Mouse (Mus musculus) embryo, embryonic 10 days (tissue): ENCODE results near the gene Nckap5.
"Not testable (repeated sequence)": the region's sequence is repeated elsewhere in the genome, so short reads cannot be mapped to it uniquely, and the experiment has no call there.

Source experiments
- DNase-seq: peaks from one replicate; pipeline ENCODE4 v3.0.0-alpha.2; 2015; ENCODE audit warnings: low spot score

The Nckap5 gene

DNA sequence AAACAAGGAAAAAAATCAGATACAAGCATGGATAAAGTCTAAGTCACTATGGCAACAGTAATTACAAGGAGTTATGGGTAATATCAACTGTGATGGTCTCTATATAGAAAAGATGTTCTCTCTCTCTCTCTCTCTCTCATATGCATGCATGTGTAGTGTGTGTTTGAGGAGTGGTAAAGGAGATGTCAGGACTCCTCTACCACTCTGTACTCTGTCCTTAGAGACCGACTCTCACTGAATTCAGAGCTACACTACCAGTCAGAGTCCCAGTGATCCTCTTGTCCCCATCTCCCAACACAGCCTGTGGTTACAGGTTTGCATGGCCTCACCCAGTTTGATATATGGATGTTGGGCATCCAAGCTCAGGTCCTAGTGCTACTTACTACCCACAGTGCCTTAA is 662.0 kb downstream of the Nckap5 start:
- no peak for DNase-seq

DNA sequence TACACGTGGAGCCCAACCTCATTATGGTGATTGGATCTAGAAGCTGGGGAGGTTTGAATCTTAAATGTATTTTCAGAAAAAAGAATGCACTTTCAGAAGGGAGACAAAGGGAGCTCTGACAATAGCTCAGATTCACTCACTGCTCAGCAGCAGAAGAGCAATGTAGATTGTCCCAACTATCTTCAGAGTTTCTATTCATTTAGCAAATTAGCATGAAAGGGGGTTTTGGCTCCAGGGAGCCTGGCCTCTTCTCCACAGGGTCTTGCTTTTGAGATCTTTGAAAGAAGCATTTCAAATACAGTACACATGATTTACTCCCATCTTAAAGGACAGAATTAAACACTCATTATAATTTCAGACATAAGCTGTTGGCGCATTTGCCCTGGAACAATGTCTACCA is 662.5 kb downstream of the Nckap5 start:
- DNase-seq, result no peak

DNA sequence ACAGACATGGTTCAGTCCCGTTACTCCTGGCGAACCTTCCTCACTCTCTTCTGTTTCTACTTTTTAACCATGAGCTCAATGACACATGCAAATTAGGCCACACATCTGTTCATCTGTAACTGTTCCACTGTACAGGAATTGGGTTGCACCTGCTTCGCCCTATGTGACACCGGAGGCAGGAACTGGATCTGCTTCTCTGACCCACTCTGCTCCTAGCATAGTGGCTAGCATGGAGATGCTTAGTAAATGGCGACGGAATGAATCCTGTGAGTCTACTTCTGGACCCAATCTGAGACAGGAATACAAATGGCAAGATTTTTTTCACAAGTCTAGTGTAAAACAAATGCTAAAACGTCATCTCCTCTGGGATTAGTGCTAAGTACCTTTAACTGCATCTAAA is 663.1 kb downstream of the Nckap5 start:
- DNase-seq, result no peak

DNA sequence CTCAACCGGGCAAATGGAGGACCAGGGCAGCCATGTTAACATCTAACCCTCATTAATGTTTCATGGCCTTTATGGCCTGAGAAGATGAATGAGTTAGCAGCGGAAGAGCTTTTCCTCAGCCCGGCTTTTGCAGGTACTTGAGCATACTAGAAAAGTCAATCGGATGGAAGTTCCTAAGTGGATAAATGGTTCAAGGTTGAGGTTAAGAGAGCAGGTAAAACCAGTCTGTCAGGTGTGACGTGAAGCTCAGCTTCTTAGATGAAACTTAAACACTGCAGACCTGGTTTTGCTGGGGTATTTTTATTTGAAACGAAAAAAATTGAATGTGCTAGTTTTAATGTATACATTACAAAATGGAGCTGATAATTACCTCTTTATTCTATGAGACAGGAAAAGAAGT is 671.3 kb downstream of the Nckap5 start:
- DNase-seq, result no peak

DNA sequence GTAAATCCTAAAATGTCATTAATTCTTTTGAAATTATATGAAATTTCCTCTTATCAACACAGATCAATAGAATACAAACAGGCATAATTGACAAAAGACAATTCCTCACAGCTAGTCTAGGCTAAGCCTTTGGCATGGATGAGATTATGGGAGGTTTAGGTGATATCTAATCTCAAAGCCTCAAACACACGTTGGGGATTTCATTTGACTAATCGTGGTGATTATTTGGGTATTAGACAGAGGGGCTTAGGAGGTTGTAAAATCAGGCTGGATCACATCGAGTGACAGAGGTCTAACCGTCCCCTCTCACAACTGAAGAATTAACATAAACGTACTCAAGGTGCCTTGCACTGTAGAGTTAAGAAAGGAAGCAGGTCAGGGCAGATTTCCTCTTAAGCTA is 674.8 kb downstream of the Nckap5 start:
- DNase-seq, result no peak

DNA sequence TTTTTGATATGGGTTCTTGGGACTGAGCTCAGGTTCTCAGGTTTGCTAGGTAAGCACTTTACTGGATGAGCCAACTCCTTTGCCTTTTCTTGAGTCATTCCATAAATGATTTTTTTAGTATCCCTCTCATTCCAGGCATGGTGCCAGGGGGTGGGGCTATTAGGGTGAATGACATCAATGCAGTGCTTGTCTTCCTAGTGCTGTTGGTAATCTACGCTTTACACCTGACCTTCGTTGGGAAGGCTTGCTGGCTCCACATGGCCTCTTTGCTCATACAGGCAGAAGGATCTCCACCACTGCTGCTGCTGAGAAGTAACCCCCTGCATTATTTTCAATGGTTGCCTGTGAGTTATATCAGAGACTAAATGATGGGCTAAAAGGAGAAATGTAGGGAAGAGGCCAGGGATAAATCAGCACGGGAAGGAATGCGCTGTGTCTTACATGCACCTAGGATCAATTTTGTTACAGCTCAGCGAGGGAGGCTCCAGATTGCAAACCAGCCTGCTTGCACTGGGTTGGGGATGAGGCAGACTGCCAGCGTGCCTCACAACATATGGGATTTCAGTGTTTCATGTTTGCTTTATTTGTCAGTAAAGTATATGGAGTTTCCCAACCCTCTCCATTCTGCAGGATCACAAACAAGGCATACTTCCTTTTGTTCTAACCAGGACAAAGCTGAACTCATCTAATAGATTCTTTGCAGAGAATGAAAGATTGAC is 676.9 kb downstream of the Nckap5 start:
- no peak for DNase-seq

DNA sequence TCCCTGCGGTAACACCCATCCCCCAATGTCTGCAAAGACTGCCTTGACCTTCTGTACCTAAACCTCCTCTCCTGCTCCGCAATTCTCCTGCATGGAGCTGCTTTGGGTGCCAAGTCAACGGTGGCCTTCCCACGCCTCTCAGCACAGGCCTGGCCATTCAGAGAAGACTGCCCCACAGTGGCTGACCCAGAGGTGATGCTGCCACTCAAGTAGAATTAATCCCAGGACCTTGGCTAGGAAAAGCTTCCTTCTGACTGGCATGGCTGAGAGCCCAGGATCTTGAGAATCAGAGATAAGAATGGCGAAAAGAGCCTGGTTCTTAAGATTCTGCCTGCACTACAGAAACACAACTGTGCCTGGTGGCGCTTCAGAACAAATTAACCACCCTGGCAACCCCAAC is 678.4 kb downstream of the Nckap5 start:
- DNase-seq, result no peak

DNA sequence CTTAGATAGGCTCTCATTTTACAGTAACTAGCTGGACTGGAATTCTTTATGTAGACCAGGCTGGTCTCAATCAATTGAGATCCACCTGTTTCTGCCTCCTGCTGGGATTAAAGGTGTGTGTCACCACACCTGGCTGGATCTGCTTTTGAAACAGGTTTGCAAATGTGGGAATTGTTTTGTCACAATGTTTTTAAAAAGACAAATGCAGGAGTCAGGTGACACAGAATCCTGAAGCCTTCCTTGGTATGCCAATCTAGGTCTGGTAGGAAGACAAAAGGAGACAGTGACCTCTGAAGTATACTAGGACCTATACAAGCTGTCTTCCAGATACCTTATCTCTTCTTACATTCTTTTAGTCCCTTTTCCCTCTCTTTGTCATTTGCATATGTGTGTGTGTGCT is 680.6 kb downstream of the Nckap5 start:
- no peak for DNase-seq

DNA sequence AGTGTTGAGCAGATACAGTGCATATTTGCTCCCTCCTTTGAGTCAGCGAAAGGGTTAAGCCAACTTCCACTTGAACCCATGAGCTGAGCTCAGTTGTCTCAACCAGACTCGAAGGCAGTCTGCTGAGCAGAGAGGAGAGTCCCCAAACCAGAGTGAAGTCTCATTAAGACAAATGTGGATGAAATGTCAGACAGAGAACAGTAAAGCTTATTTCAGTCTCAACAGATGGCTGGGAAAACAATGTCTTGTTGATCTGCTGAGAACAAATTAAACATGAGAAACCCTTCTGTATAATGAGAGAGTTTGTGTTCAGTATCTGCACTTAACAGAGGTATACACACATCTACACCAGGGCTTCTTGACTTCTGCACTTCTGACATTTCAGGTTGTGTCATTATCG is 694.9 kb downstream of the Nckap5 start:
- no peak for DNase-seq

DNA sequence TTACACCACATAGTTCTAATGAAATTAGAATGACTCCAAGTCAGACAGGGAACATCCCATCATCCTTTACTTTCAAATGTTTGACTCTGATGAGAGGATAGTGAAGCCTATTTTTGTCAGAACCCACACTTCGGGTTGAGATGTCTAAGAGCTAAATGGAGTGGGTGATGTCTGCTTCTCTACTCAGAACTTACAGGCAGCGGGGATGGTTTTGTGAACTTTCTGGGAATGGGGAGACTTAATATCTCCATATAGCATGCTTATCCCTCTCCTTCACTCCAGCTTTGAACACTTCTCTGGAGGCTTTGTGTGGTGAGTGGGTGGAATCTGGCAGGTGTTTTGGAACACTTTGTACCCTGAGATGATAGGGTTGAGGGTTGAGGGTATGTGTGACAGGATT is 698.3 kb downstream of the Nckap5 start:
- DNase-seq, result no peak

DNA sequence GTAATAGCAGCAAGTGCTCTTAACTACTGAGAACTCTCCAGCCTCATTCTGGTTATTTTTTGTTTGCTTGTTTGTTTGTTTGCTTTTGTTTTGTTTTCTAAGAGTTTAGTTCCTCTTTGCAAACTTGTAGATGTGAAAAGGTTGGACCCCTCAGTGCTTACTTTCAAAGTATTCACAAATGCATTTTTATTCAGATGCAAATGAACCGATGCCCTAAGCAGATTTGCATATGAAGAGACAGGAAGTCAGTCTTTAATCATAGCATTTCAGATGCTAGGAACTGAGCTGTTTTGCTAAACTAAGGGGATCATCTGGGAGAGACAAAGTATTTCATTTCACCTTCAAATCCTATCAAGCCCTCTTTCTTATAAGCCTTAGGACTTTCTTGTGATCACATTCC is 701.5 kb downstream of the Nckap5 start:
- DNase-seq, result no peak

DNA sequence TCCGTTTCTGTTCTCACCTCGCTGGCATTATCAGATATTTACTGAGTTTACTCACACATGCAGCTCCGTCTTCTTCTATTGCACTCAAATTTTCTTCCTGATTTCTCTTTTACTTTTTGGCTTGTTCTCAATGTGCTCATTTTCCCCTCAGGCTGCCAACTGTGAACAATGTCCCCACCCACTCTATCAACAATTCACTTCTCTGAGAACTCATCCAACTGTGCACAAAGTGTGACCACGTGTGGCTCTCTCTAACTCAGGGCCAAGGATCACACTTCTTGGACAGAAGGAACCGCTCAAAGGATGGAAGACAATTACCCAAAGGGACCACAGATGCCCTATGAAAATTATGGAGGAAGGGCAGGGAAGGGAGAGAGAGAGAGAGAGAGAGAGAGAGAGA is 707.5 kb downstream of the Nckap5 start:
- DNase-seq, result no peak

DNA sequence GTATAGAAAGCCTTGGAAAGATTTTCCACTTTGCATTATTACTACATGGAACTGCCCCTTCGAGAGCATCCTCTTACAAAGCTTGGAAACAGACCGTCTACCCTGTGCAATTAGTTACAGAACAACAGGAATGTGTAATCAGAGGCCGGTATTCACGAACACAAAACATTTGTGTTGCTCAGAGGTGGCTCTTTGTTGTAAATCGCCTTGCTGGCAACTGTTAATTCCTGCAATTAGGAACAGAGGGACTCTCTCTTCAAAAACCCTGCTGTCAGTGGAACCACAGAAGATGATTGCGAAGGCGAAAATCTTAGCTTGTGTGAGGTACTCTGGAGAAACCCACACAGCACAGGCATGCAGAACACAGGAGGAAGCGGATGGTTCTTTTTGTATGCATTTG is 710.1 kb downstream of the Nckap5 start:
- DNase-seq, result no peak

DNA sequence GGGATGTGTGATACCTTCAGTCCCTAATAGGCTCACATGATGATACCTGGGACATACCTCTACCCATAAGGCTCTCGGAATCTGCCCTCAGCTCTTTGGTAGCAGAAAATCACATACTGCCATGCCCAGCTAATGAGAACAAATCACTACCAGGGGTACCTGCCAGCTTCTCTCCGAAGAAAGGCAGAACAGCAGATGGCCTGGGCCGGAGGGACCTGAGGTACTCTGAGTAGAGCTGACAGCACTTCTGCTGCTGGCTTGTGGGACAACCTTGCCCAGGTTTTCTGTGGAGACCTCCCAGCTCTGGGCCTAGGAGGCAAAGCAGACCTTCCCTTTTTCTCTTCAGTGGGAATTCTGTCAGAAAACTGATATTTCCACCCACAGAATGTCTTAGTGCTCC is 714.6 kb downstream of the Nckap5 start:
- DNase-seq, result no peak

DNA sequence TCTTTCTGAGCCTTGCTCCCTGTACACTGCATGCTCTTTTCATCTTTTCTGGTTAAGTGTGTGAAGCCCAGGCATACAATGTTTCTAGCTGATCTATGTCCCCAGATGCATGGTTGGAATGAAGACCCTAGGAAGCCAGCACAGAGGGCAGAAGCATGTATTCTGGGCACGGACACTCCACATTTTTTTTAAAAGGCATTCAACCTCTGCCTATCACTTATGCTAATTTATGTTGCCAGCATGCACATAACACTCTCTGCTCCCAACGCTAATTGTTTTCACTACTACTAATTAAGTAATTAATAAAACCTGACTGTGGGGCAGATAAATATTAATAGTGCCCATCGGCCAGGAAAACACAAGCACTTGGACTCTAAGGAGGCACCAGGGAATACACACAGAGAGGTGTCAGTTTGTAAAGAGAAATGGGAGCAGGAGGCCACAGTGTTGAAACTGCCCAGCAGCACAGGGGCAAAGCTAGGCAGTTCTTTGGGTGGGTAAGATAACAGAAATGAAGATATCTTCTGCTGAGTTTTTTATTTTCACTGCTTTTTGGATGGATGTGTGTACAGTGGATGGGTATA is 724.8 kb downstream of the Nckap5 start:
- no peak for DNase-seq

DNA sequence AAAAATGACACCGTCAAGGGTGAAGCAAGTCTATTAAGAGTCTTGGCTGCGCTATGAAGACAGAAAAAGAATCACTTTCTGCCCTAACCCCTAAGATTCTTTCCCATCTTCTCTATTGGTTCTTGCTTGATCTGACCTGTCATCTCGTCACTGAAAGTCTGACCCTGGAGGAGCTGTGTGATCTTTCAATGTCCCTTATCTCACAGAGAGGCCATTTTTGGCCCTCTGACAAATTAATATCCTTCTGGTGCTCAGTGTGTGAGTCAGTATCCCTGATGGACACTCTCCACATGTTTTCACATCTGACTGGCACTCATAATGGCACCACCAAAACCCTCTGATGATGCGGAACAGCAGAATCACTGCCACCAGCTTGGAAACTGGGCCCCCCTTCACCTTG is 736.3 kb downstream of the Nckap5 start:
- no peak for DNase-seq

DNA sequence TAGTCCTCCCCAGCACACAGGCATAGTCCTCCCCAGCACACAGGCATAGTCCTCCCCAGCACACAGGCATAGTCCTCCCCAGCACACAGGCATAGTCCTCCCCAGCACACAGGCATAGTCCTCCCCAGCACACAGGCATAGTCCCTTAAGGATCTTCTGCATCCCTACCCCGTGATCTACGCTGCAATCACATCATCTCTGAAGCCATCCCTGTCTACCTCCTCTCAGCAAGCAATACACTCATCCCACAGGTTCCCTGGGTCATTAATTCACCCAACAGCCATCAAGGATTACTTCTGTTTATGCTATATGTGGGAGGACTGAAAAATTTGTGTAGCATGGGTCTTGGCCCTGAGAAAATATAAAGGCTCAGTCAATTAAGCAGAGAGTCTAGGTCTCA is 738.6 kb downstream of the Nckap5 start:
- DNase-seq, result not testable (repeated sequence)

DNA sequence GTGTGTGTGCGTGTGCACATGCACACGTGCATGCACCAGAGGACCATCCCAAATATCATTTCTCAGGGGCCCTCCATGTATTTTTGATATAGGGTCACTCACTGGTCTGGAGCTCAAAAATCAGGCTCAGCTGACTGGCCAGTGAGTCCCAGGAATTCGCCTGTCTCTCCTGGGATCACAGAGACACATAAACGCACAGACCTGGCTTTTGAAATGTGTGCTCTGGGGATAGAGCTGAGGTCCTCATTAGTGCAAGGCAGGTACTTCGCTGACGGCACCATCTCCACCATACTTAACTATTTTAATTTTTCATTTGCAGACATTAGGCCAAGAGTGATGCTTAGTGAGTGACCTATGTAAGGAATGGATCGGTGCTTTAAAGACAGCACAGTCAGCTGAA is 743.4 kb downstream of the Nckap5 start:
- DNase-seq, result no peak

DNA sequence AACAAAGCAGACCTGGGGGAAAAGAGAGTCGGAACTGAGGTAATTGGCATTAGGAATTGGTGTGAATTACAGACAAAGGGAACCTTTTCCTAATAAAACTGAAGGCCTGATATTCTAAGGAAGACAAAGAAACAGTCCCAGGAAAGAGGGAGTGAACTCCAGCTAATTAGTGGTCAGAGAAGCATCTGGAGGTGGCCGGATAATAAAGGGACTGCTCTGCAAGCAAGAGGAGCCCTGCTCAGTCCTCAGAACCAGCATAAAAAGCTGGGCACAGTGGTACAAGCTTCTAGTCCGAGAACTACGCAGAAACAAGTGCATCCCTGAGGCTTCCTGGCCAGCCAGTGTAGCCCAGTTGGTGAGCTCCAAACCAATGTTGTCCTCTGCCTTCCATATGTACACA is 754.3 kb downstream of the Nckap5 start:
- DNase-seq, result no peak

DNA sequence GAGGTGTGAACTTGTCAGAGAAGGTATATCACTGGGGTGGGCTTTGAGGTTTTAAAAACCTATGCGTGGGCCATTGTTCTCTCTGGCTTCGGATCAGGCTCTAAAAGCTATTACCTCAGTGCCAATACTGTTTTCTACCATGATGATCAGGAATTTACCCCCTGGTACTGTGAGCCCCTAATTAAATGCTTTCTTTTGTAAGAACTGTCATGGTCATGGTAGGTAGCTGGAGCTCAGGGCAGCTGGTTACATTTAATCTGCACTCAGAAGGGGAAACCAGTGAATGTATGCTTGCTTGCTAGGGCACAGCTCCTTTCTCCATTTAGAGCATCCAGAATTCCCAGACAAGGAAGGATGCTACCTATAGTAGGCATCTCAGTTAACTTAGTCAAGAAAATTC is 759.7 kb downstream of the Nckap5 start:
- no peak for DNase-seq

DNA sequence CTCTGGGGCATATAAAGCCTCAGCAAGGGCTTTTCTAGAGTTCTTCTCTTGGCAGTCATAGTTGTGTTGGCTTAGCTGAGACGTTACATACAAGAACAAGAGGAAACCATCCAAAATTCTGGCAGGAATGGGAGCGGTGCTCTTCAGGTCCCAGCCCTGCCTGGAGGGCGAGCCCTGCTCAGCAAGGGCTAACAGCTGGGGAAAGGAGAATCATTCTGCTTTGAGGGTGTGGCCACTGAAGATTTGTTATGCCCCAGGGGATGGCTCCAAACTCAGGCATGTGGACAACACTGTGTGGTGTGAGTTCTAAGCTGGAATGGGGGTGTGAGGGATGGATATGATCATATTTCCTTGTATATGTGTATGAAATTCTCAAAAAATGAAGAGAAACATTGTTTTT is 779.1 kb downstream of the Nckap5 start:
- no peak for DNase-seq

DNA sequence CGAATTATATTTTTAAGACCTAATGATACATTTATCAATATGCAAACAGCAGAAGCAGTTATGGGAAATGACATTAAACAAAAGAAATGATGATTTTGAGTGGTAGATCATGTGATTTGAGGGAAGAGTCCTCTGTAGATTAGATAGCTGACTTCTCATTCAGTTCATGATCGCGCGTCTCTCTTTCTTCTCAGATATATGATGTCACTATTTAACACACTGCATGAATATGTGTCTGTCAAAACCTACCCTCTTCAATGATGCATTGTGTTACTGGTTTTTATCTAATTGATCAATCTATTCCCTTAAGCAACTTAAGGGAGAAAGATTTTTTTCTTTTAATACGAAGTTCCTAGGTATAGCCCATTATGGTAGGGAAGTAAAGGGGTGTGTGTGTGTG is 787.7 kb downstream of the Nckap5 start:
- no peak for DNase-seq

DNA sequence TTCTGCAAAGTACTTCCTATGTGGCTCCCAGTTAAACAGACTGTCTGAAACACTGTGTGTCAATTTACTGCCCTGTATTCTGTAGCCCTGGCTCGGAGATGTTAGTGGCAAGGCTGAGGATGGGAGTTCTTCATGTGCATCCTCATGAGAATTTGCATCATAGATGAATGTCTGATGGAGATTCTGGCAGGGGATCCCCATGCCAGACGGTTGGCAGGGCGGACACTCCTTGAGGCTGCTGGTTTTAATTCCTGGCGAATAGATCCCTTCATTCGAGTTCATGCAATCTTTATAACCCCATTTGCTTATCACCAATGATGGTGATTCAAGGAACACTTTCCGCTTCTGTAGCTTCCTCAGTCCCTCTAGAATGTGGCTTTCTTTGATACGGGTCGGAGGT is 803.1 kb downstream of the Nckap5 start:
- no peak for DNase-seq

DNA sequence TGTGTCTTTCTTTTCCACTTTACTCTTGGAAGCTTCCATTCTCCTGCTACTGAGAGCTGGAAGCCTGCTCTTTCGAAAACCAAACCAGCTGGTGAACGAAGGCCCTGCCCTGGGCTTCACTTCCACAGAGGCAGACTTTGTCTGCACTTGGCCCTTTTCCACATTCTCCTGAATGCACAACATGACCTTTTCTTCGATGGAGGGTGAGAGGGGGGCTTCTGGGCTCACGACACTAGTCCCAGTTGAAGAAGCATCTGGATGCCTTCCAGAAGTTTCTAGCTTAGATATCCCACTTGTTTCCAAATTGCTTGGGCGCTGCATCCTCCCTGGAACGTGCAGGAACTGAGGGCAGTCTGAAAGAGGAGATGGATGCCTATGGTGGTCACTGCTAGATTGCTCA is 806.1 kb downstream of the Nckap5 start:
- no peak for DNase-seq
